Mouse (Mus musculus) bone marrow macrophage, adult 2 months (primary cell): ENCODE measurements around the gene Rap1gap. TPM values are rescaled to one million over a fixed set of nuclear protein-coding genes. Genes with fewer than 3 reads are reported as not detected.

ENCODE experiments used
- H3K27ac ChIP-seq: 2 replicates; pipeline ENCODE4 v1.5.1; 2012; ENCODE audit warnings: low read depth, low read length; ENCODE audit not compliant: insufficient read depth
- H3K4me1 ChIP-seq: 2 replicates; pipeline ENCODE4 v1.6.1; 2012; ENCODE audit warnings: low read length; ENCODE audit not compliant: control insufficient read depth, insufficient read depth
- H3K4me3 ChIP-seq: 2 replicates; pipeline ENCODE4 v1.5.1; 2012; ENCODE audit warnings: mild to moderate bottlenecking, low read length, moderate library complexity; ENCODE audit not compliant: insufficient read depth
- CTCF ChIP-seq: IDR thresholded peaks from 2 replicates; pipeline ENCODE4 v1.5.1; 2012; ENCODE audit warnings: low read depth, mild to moderate bottlenecking, low read length, moderate library complexity
- POLR2A ChIP-seq: IDR thresholded peaks from 2 replicates; pipeline ENCODE4 v1.6.1; 2012; ENCODE audit warnings: mild to moderate bottlenecking, low read depth, low read length, borderline replicate concordance
- polyA plus RNA-seq: library from polyadenylated mRNA; stranded (reverse); fragments of >200 nt; gene quantifications from 2 replicates; pipeline ENCODE4 v1.2.4, GENCODE M21; 2012; ENCODE audit not compliant: missing spikeins, insufficient read depth, insufficient read length

The Rap1gap gene
- polyA plus RNA-seq, 1 experiment, result 2.9 TPM

GRCm38 (mm10) chr4:137675566-137675965 lies 11.0 kb downstream of the Rap1gap start:
- Histone ChIP-seq H3K4me3 (no peak overlapping the region), H3K4me1 (no peaks in the 10 kb centered on the region), H3K27ac (no peak overlapping the region)
- no peak for TF ChIP-seq CTCF
- no peak for TF ChIP-seq POLR2A

GRCm38 (mm10) chr4:137676057-137676456 lies 11.5 kb downstream of the Rap1gap start:
- Histone ChIP-seq H3K4me1 (no peaks in the 10 kb centered on the region), H3K27ac (no peak overlapping the region), H3K4me3 (no peak overlapping the region)
- TF ChIP-seq POLR2A, result no peak
- peak; percentile 83 for TF ChIP-seq CTCF

- no peak overlapping the region for H3K4me3 ChIP-seq
- TF ChIP-seq CTCF, result no peak
- no peak for TF ChIP-seq POLR2A
- no peaks in the 10 kb centered on the region for H3K4me1 ChIP-seq
- H3K27ac ChIP-seq, result no peak overlapping the region
Observed at GRCm38 (mm10) chr4:137676700-137677484, 12.4 kb downstream of the Rap1gap start.

GRCm38 (mm10) chr4:137677906-137678305 lies 13.4 kb downstream of the Rap1gap start:
- TF ChIP-seq POLR2A (no peak), CTCF (no peak)
- no peak overlapping the region for H3K27ac ChIP-seq
- no peak overlapping the region for H3K4me3 ChIP-seq
- H3K4me1 ChIP-seq, result no peaks in the 10 kb centered on the region

GRCm38 (mm10) chr4:137678568-137678967 lies 14.0 kb downstream of the Rap1gap start:
- TF ChIP-seq POLR2A, result no peak
- TF ChIP-seq CTCF, result no peak
- no peak overlapping the region for H3K4me3 ChIP-seq
- no peaks in the 10 kb centered on the region for H3K4me1 ChIP-seq
- no peak overlapping the region for H3K27ac ChIP-seq

GRCm38 (mm10) chr4:137679979-137680550 lies 15.5 kb downstream of the Rap1gap start:
- no peaks in the 10 kb centered on the region for H3K4me1 ChIP-seq
- TF ChIP-seq POLR2A (no peak), CTCF (no peak)
- H3K27ac ChIP-seq, result no peak overlapping the region
- H3K4me3 ChIP-seq, result no peak overlapping the region

- TF ChIP-seq POLR2A, result no peak
- TF ChIP-seq CTCF, result no peak
- no peak overlapping the region for H3K4me3 ChIP-seq
- H3K4me1 ChIP-seq, result no peaks in the 10 kb centered on the region
- H3K27ac ChIP-seq, result no peak overlapping the region
Observed at GRCm38 (mm10) chr4:137680721-137681120, 16.2 kb downstream of the Rap1gap start.

- Histone ChIP-seq H3K4me1 (no peaks in the 10 kb centered on the region), H3K4me3 (no peak overlapping the region), H3K27ac (no peak overlapping the region)
- TF ChIP-seq CTCF, result no peak
- TF ChIP-seq POLR2A, result no peak
Observed at GRCm38 (mm10) chr4:137681408-137682104, 17.0 kb downstream of the Rap1gap start.

- H3K27ac ChIP-seq, result no peak overlapping the region
- H3K4me3 ChIP-seq, result no peak overlapping the region
- TF ChIP-seq POLR2A, result no peak
- TF ChIP-seq CTCF, result peak; percentile 79
- no peaks in the 10 kb centered on the region for H3K4me1 ChIP-seq
Observed at GRCm38 (mm10) chr4:137682961-137683453, 18.5 kb downstream of the Rap1gap start.
